Mouse (Mus musculus): ENCODE results near the gene Fgfr2. TPM values are rescaled to one million over a fixed set of nuclear protein-coding genes. Genes with fewer than 3 reads are reported as not detected.

Gene Fgfr2
- polyA plus RNA-seq, 1 experiment from 2014 or later = 123 TPM

GRCm38 (mm10) chr7:132714236-132714923 lies 408.8 kb downstream of the Fgfr2 start:
- no peaks in the 10 kb centered on the region for H3K27me3 ChIP-seq
- H3K9ac ChIP-seq = 0 out of 2 replicates have a peak overlapping the region, but pooled peaks have one; percentile 25
- ATAC-seq (ENCODE audit: low FRiP score, low read depth) = peak; percentile 54
- 50% methylated on average over 6 of the region's 6 CpGs for WGBS
- H3K27ac ChIP-seq = peak overlapping the region; percentile 61; the same call in 1 of the 2 replicates
- peaks cover 47% of the 10 kb centered on the region for H3K4me1 ChIP-seq
- H3K36me3 ChIP-seq = peaks cover 22% of the 10 kb centered on the region
- no peak overlapping the region for H3K4me3 ChIP-seq
- H3K9me3 ChIP-seq = no peaks in the 10 kb centered on the region
- no peak overlapping the region; the same call in 1 of the 2 replicates for H3K4me2 ChIP-seq (replicated peaks)

GRCm38 (mm10) chr7:132713483-132714126 lies 409.5 kb downstream of the Fgfr2 start:
- H3K4me3 ChIP-seq = no peak overlapping the region
- 73% methylated on average over 8 of the region's 8 CpGs for WGBS
- H3K36me3 ChIP-seq = peaks cover 22% of the 10 kb centered on the region
- no peak for ATAC-seq (ENCODE audit: low FRiP score, low read depth)
- H3K27ac ChIP-seq = peak overlapping the region; percentile 40; the same call in 1 of the 2 replicates
- no peaks in the 10 kb centered on the region for H3K27me3 ChIP-seq
- no peak overlapping the region for H3K9ac ChIP-seq
- H3K4me2 ChIP-seq (replicated peaks) = no peak overlapping the region
- no peaks in the 10 kb centered on the region for H3K9me3 ChIP-seq
- H3K4me1 ChIP-seq = peaks cover 47% of the 10 kb centered on the region

GRCm38 (mm10) chr7:132712956-132713355 lies 410.2 kb downstream of the Fgfr2 start:
- Histone ChIP-seq H3K4me3 (no peak overlapping the region), H3K4me1 (peaks cover 47% of the 10 kb centered on the region), H3K4me2 (replicated peaks) (no peak overlapping the region), H3K9ac (no peak overlapping the region), H3K27me3 (no peaks in the 10 kb centered on the region), H3K9me3 (no peaks in the 10 kb centered on the region), H3K36me3 (peaks cover 22% of the 10 kb centered on the region), H3K27ac (peak overlapping the region; percentile 40; the same call in 1 of the 2 replicates)
- 82% methylated on average over 7 of the region's 7 CpGs for WGBS
- no peak for ATAC-seq (ENCODE audit: low FRiP score, low read depth)

GRCm38 (mm10) chr7:132712044-132712708 lies 411.0 kb downstream of the Fgfr2 start:
- Histone ChIP-seq H3K27me3 (no peaks in the 10 kb centered on the region), H3K9ac (peak overlapping the region; percentile 25; the same call in 1 of the 2 replicates), H3K4me3 (no peak overlapping the region), H3K4me1 (peaks cover 41% of the 10 kb centered on the region), H3K4me2 (replicated peaks) (no peak overlapping the region), H3K9me3 (no peaks in the 10 kb centered on the region), H3K27ac (no peak overlapping the region), H3K36me3 (peaks cover 22% of the 10 kb centered on the region)
- peak; percentile 12; the same call in 1 of the 2 replicates for ATAC-seq (ENCODE audit: low FRiP score, low read depth)
- 29% methylated on average over 16 of the region's 16 CpGs for whole genome bisulfite sequencing

- Histone ChIP-seq H3K36me3 (peaks cover 22% of the 10 kb centered on the region), H3K27ac (no peak overlapping the region), H3K27me3 (no peaks in the 10 kb centered on the region), H3K4me3 (no peak overlapping the region), H3K9me3 (no peaks in the 10 kb centered on the region), H3K4me2 (replicated peaks) (no peak overlapping the region), H3K9ac (no peak overlapping the region), H3K4me1 (peaks cover 41% of the 10 kb centered on the region)
- no peak for ATAC-seq (ENCODE audit: low FRiP score, low read depth)
- 79% methylated on average over 9 of the region's 9 CpGs for WGBS
These were observed 411.6 kb downstream of the Fgfr2 start for GRCm38 (mm10) chr7:132711579-132711978.

GRCm38 (mm10) chr7:132705130-132705529 lies 418.0 kb downstream of the Fgfr2 start:
- Histone ChIP-seq H3K27ac (no peak overlapping the region), H3K9ac (no peak overlapping the region), H3K4me3 (no peak overlapping the region), H3K9me3 (no peaks in the 10 kb centered on the region), H3K36me3 (no peaks in the 10 kb centered on the region), H3K27me3 (no peaks in the 10 kb centered on the region), H3K4me1 (peaks cover 4% of the 10 kb centered on the region; the same call in 1 of the 2 replicates), H3K4me2 (replicated peaks) (no peak overlapping the region)
- no peak for ATAC-seq (ENCODE audit: low FRiP score, low read depth)
- 89% methylated on average over 7 of the region's 7 CpGs for WGBS

- Histone ChIP-seq H3K4me1 (peaks cover 9% of the 10 kb centered on the region; the same call in 1 of the 2 replicates), H3K4me3 (no peak overlapping the region)
These were observed 418.8 kb downstream of the Fgfr2 start for GRCm38 (mm10) chr7:132704310-132704875.

GRCm38 (mm10) chr7:132703515-132704309 lies 419.4 kb downstream of the Fgfr2 start:
- Histone ChIP-seq H3K27ac (no peak overlapping the region), H3K9me3 (no peaks in the 10 kb centered on the region), H3K4me1 (peaks cover 11% of the 10 kb centered on the region; the same call in 1 of the 2 replicates), H3K4me2 (replicated peaks) (no peak overlapping the region), H3K9ac (0 out of 2 replicates have a peak overlapping the region, but pooled peaks have one; percentile 2), H3K36me3 (no peaks in the 10 kb centered on the region), H3K4me3 (no peak overlapping the region), H3K27me3 (no peaks in the 10 kb centered on the region)
- no peak for ATAC-seq (ENCODE audit: low FRiP score, low read depth)
- 83% methylated on average over 9 of the region's 9 CpGs for WGBS

More at GRCm38 (mm10) chr7:132704310-132704875, 418.8 kb downstream of the Fgfr2 start:
- 85% methylated on average over 8 of the region's 8 CpGs for WGBS
- Histone ChIP-seq H3K27ac (no peak overlapping the region), H3K9ac (no peak overlapping the region), H3K4me2 (replicated peaks) (no peak overlapping the region), H3K36me3 (no peaks in the 10 kb centered on the region), H3K9me3 (no peaks in the 10 kb centered on the region), H3K27me3 (no peaks in the 10 kb centered on the region)
- ATAC-seq (ENCODE audit: low FRiP score, low read depth) = no peak

- no peak for ATAC-seq (ENCODE audit: low FRiP score, low read depth)
- WGBS = 77% methylated on average over 5 of the region's 5 CpGs
- H3K27ac ChIP-seq = no peak overlapping the region
These were observed 420.6 kb downstream of the Fgfr2 start for GRCm38 (mm10) chr7:132702492-132703070.

GRCm38 (mm10) chr7:132702024-132702423 lies 421.1 kb downstream of the Fgfr2 start:
- H3K27me3 ChIP-seq = no peaks in the 10 kb centered on the region
- no peak overlapping the region for H3K4me2 ChIP-seq (replicated peaks)
- ATAC-seq (ENCODE audit: low FRiP score, low read depth) = no peak
- H3K9ac ChIP-seq = no peak overlapping the region
- no peaks in the 10 kb centered on the region for H3K9me3 ChIP-seq
- no peak overlapping the region for H3K27ac ChIP-seq
- no peaks in the 10 kb centered on the region for H3K36me3 ChIP-seq
- no peak overlapping the region for H3K4me3 ChIP-seq
- H3K4me1 ChIP-seq = peaks cover 19% of the 10 kb centered on the region
- WGBS = 90% methylated on average over 3 of the region's 3 CpGs

More at GRCm38 (mm10) chr7:132702492-132703070, 420.6 kb downstream of the Fgfr2 start:
- H3K27me3 ChIP-seq = no peaks in the 10 kb centered on the region
- no peak overlapping the region for H3K4me2 ChIP-seq (replicated peaks)
- H3K9ac ChIP-seq = no peak overlapping the region
- no peaks in the 10 kb centered on the region for H3K9me3 ChIP-seq
- H3K4me1 ChIP-seq = peaks cover 13% of the 10 kb centered on the region; the same call in 1 of the 2 replicates
- no peak overlapping the region for H3K4me3 ChIP-seq
- no peaks in the 10 kb centered on the region for H3K36me3 ChIP-seq

- H3K27ac ChIP-seq = no peak overlapping the region
- H3K4me2 ChIP-seq (replicated peaks) = no peak overlapping the region
- H3K27me3 ChIP-seq = no peaks in the 10 kb centered on the region
- no peak for ATAC-seq (ENCODE audit: low FRiP score, low read depth)
- WGBS = 88% methylated on average over 3 of the region's 3 CpGs
- H3K4me1 ChIP-seq = peaks cover 22% of the 10 kb centered on the region
- H3K4me3 ChIP-seq = no peak overlapping the region
- no peak overlapping the region for H3K9ac ChIP-seq
- no peaks in the 10 kb centered on the region for H3K36me3 ChIP-seq
- H3K9me3 ChIP-seq = no peaks in the 10 kb centered on the region
These were observed 421.7 kb downstream of the Fgfr2 start for GRCm38 (mm10) chr7:132701412-132701811.
